ENCODE assay signal across 10 mouse cellular contexts in the genomic region with DNA sequence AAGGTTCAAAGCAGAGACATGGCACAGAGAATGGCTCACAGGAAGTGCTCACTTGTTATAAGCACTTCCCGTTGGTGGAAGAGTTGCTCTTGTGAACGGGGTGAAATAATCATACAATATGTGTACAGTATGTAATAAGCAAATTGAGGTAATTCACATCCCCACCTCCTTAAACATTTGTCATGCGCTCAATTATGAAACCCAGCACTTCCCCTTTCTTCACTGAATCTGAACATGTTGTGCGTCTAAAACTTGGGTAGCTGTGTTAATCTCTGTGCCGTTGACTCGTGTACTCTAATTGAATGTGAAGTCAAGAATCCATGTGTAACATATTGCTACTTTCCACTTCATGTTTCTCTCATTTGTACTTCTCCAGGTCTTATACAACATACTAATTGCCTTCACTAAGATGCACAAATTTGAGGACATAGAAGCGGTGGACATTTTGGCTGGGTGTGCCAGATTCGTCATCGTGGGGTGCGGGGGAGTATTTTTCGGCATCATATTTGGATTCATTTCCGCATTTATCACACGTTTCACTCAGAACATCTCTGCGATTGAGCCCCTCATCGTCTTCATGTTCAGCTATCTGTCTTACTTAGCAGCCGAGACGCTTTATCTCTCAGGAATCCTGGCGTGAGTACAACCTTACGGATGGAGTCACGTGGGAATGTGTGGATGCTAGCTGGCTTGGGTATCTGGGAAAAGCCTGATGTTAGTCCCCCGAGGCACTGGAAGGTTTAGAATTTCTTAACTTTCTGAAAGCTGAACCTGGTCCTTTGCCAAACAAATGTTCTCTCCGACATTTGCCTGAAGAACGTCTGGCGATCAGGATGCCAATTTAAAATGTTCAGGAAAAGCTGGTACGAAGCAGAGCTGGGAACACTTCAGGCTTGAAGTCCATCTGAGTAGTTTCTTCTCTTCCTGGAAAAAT. TPM values are rescaled to one million over a fixed set of nuclear protein-coding genes. Genes with fewer than 3 reads are reported as not detected.
DNase-seq lines count a peak whose midpoint lies in the region; ATAC-seq and TF ChIP-seq lines count a peak whose summit lies in the region.
"Had no signal": no experiment of that assay in that cellular context is flagged by ENCODE, and none has a peak within 500 bp of the region (broad histone marks: within the 10 kb centered on the region; RNA-seq: fewer than 3 reads in every experiment).

No protein-coding gene starts in this region.

- in situ Hi-C loops in CH12.LX (cut with MboI; ENCODE audit: low pct_ligation_motif_present, low pct_unique_long_range_greater_than_20kb, low sequenced_read_pairs) = no loop called here

- no peak overlapping the region for H3K4me3 ChIP-seq in forebrain, embryonic 13.5 days
- H3K4me3 ChIP-seq in forebrain, embryonic 11.5 days (ENCODE audit: low read depth, low read length) = no peak overlapping the region
- no peak overlapping the region for H3K4me3 ChIP-seq in CH12.LX (replicated peaks in 1 of 3; ENCODE audit: low read depth in 2 of 3, low read length in 2 of 3, poor library complexity in 1 of 3)

- H3K36me3 ChIP-seq in forebrain, embryonic 13.5 days (ENCODE audit: poor library complexity, severe bottlenecking) = no peaks in the 10 kb centered on the region
- H3K36me3 ChIP-seq in forebrain, embryonic 11.5 days (ENCODE audit: control insufficient read depth, insufficient read depth, low read length) = no peaks in the 10 kb centered on the region
- H3K36me3 ChIP-seq in CH12.LX (replicated peaks in 1 of 2; ENCODE audit: control insufficient read depth in 1 of 2, insufficient read depth in 1 of 2, low read length in 1 of 2) = no peaks in the 10 kb centered on the region

- WGBS in forebrain, embryonic 13.5 days = 88% methylated on average over 25 of the region's 25 CpGs
- 93% methylated on average over 25 of the region's 25 CpGs for WGBS in forebrain, embryonic 11.5 days

- no peak overlapping the region for H3K9ac ChIP-seq in forebrain, embryonic 13.5 days
- H3K9ac ChIP-seq in forebrain, embryonic 11.5 days (ENCODE audit: low read length) = no peak overlapping the region
- no peak overlapping the region for H3K9ac ChIP-seq in CH12.LX (ENCODE audit: insufficient read depth, low read depth)

- H3K27me3 ChIP-seq in forebrain, embryonic 13.5 days = no peaks in the 10 kb centered on the region
- H3K27me3 ChIP-seq in forebrain, embryonic 11.5 days (ENCODE audit: control insufficient read depth, insufficient read depth, low read length) = no peaks in the 10 kb centered on the region
- H3K27me3 ChIP-seq in CH12.LX (replicated peaks) = no peaks in the 10 kb centered on the region

- ATAC-seq in forebrain, embryonic 13.5 days = peak; percentile 67; the same call in 1 of the 2 replicates
- no peak for ATAC-seq in forebrain, embryonic 11.5 days (replicated peaks; ENCODE audit: low FRiP score)
- ATAC-seq in erythroblast, adult 5-6 weeks (replicated peaks; ENCODE audit: low FRiP score, poor library complexity, severe bottlenecking) = no peak

- H3K79me2 ChIP-seq in CH12.LX (replicated peaks; ENCODE audit: control insufficient read depth, extremely low read depth, insufficient read depth, poor library complexity, severe bottlenecking) = no peaks in the 10 kb centered on the region

- intact Hi-C loops in left cerebral cortex, postnatal 25 days (cut with DNase I) = no loop called here

- no peak for TF ChIP-seq POLR2A in CH12.LX (IDR thresholded peaks at IDR 0.05; ENCODE audit: low read depth, low read length)

- H3K27ac ChIP-seq in forebrain, embryonic 13.5 days = no peak overlapping the region
- H3K27ac ChIP-seq in forebrain, embryonic 11.5 days (ENCODE audit: low read depth, low read length) = no peak overlapping the region
- H3K27ac ChIP-seq in CH12.LX (ENCODE audit: insufficient read depth, low read depth) = no peak overlapping the region

- DNase-seq in forebrain, embryonic 11.5 days (ENCODE audit: low spot score) = no peak
- peak; percentile 37 for DNase-seq in CH12.LX (ENCODE audit: extremely low read depth)
- DNase-seq in heart, adult 9 months (ENCODE audit: low spot score in 2 of 2) = peak; percentile 25 to 39
- peak; percentile 64 to 77 for DNase-seq in left cerebral cortex, postnatal 25 days (ENCODE audit: low spot score in 2 of 2)
- no peak for DNase-seq in thymus, postnatal 4 days
- DNase-seq in urinary bladder, postnatal 10 days (ENCODE audit: low spot score) = no peak
- DNase-seq: retina, postnatal 1 day had no signal

- dilution Hi-C loops in CH12.LX (cut with MboI; ENCODE audit: extremely low pct_ligation_motif_present, extremely low pct_unique_long_range_greater_than_20kb, low sequenced_read_pairs) = no loop called here

- TF ChIP-seq CTCF in CH12.LX (conservative IDR thresholded peaks at IDR 0.05 in 1 of 2, IDR thresholded peaks at IDR 0.05 in 1 of 2; ENCODE audit: low read depth in 2 of 2, low read length in 2 of 2) = no peak

- no peaks in the 10 kb centered on the region for H3K9me3 ChIP-seq in forebrain, embryonic 13.5 days (replicated peaks)
- no peaks in the 10 kb centered on the region for H3K9me3 ChIP-seq in forebrain, embryonic 11.5 days (ENCODE audit: control insufficient read depth, low read length)
- H3K9me3 ChIP-seq in CH12.LX (replicated peaks; ENCODE audit: low read length) = no peaks in the 10 kb centered on the region

- TF ChIP-seq EP300 in CH12.LX (IDR thresholded peaks at IDR 0.05; ENCODE audit: low read length) = no peak

- no peak overlapping the region for H3K4me2 ChIP-seq in forebrain, embryonic 13.5 days
- H3K4me2 ChIP-seq in forebrain, embryonic 11.5 days (ENCODE audit: low read depth, low read length, severe bottlenecking) = no peak overlapping the region
- no peak overlapping the region for H3K4me2 ChIP-seq in CH12.LX (ENCODE audit: insufficient read depth, low read depth, poor library complexity, severe bottlenecking)

- TF ChIP-seq RAD21 in CH12.LX (IDR thresholded peaks at IDR 0.05; ENCODE audit: low read depth, low read length) = no peak

- H3K4me1 ChIP-seq in forebrain, embryonic 13.5 days = no peaks in the 10 kb centered on the region
- H3K4me1 ChIP-seq in forebrain, embryonic 11.5 days (replicated peaks; ENCODE audit: control insufficient read depth, insufficient read depth, low read length) = no peaks in the 10 kb centered on the region
- peaks cover 0 to 51% of the 10 kb centered on the region in 2 experiments; a peak in 2 of 4 replicates for H3K4me1 ChIP-seq in CH12.LX (ENCODE audit: control insufficient read depth in 1 of 2, insufficient read depth in 2 of 2)

TF ChIP-seq in CH12.LX, 34 proteins besides CTCF, POLR2A, EP300 and RAD21:
- TF ChIP-seq ZC3H11A (IDR thresholded peaks at IDR 0.05; ENCODE audit: low read depth, low read length) (no peak), ZKSCAN1 (IDR thresholded peaks at IDR 0.05; ENCODE audit: borderline replicate concordance, low read depth, low read length) (no peak), MXI1 (IDR thresholded peaks at IDR 0.05; ENCODE audit: low read depth, low read length) (no peak), MYC (IDR thresholded peaks at IDR 0.05; ENCODE audit: low read depth, low read length) (no peak), SMC3 (IDR thresholded peaks at IDR 0.05; ENCODE audit: low read depth, low read length) (no peak), UBTF (IDR thresholded peaks at IDR 0.05; ENCODE audit: low read depth, low read length) (no peak), USF2 (conservative IDR thresholded peaks at IDR 0.05; ENCODE audit: low read depth, low read length) (no peak), HCFC1 (IDR thresholded peaks at IDR 0.05; ENCODE audit: low read depth, low read length) (no peak), MAFK (IDR thresholded peaks at IDR 0.05; ENCODE audit: insufficient replicate concordance, low read length) (no peak), ZMIZ1 (IDR thresholded peaks at IDR 0.05; ENCODE audit: low read depth, low read length) (no peak), JUND (conservative IDR thresholded peaks at IDR 0.05; ENCODE audit: low read depth, low read length) (no peak), TCF12 (IDR thresholded peaks at IDR 0.05; ENCODE audit: low read depth, low read length) (no peak), BHLHE40 (IDR thresholded peaks at IDR 0.05; ENCODE audit: low read depth, low read length) (no peak), ETS1 (conservative IDR thresholded peaks at IDR 0.05; ENCODE audit: low read depth, low read length) (no peak), TBP (conservative IDR thresholded peaks at IDR 0.05; ENCODE audit: low read depth, low read length) (no peak), E2F4 (IDR thresholded peaks at IDR 0.05; ENCODE audit: insufficient replicate concordance, low read depth, low read length) (no peak), NRF1 (IDR thresholded peaks at IDR 0.05; ENCODE audit: low read depth, low read length) (no peak)

RNA-seq across cellular contexts. Expression of gene Slc9a4, which starts 20.8 kb away (rescaled TPM):
- not detected in 2 replicates for polyA plus RNA-seq in forebrain, embryonic 13.5 days (2015; fragmentation: Nextera tagmentation; extraction: Ambion mirVana)
- not detected in 2 replicates for polyA plus RNA-seq in forebrain, embryonic 11.5 days (2014; fragmentation: Nextera tagmentation; extraction: Ambion mirVana)
- total RNA-seq in CH12.LX (2012; rRNA removed) = not detected in 2 replicates
- total RNA-seq in CH12.LX (2014; rRNA removed) = 0.07 and 1.2 TPM in 2 replicates
- 0.18 and 0.31 TPM in 2 replicates for polyA plus RNA-seq in CH12.LX (2012; ENCODE audit: insufficient read length, low read depth)
- 1 to 10 TPM in 1 of 2 experiments, under 1 TPM in 1; 0.89 to 1.1 TPM for total RNA-seq in left cerebral cortex, postnatal 25 days (2021)
- not detected in 2 replicates for total RNA-seq in erythroblast, adult 5-6 weeks (2015; ENCODE audit: low replicate concordance)
- not detected in 2 replicates for total RNA-seq in erythroblast, adult 5-6 weeks (2017; ENCODE audit: low replicate concordance)
- polyA plus RNA-seq: liver, adult 2 months had no signal

Comparison
In these comparisons a context has a peak if more than half of its experiments do, and no peak if none do; other contexts are left out.
1. DNase-seq: peak in CH12.LX (single experiment), heart, adult 9 months (2 of 2) and left cerebral cortex, postnatal 25 days (2 of 2); none in forebrain, embryonic 11.5 days (single experiment), thymus, postnatal 4 days (single experiment) and urinary bladder, postnatal 10 days (single experiment).